Mouse (Mus musculus): ENCODE measurements around the gene Klhl23. TPM values are rescaled to one million over a fixed set of nuclear protein-coding genes. Genes with fewer than 3 reads are reported as not detected.

Gene Klhl23
- polyA plus RNA-seq, 1 experiment from 2014 or later = 11.0 TPM

Other genes starting within 250 kb of the Klhl23 start
- 0.05 and 0.08 TPM in 2 replicates for gene Lrp2, start 235.9 kb upstream of the Klhl23 start, polyA plus RNA-seq (2015; fragmentation: Nextera tagmentation; extraction: Ambion mirVana)
- 8.9 and 10.2 TPM in 2 replicates for gene Bbs5, start 174.8 kb upstream of the Klhl23 start, polyA plus RNA-seq (2015; fragmentation: Nextera tagmentation; extraction: Ambion mirVana)
- gene Klhl41, start 151.8 kb upstream of the Klhl23 start, polyA plus RNA-seq (2015; fragmentation: Nextera tagmentation; extraction: Ambion mirVana) = 0.51 and 0.82 TPM in 2 replicates
- 7.0 and 7.7 TPM in 2 replicates for gene Fastkd1, start 108.4 kb upstream of the Klhl23 start, polyA plus RNA-seq (2015; fragmentation: Nextera tagmentation; extraction: Ambion mirVana)
- gene Ppig, start 99.4 kb upstream of the Klhl23 start, polyA plus RNA-seq (2015; fragmentation: Nextera tagmentation; extraction: Ambion mirVana) = 127 and 139 TPM in 2 replicates
- gene Ccdc173, start 32.4 kb upstream of the Klhl23 start, polyA plus RNA-seq (2015; fragmentation: Nextera tagmentation; extraction: Ambion mirVana) = 2.0 TPM in 2 replicates
- gene Phospho2, start 32.3 kb upstream of the Klhl23 start, polyA plus RNA-seq (2015; fragmentation: Nextera tagmentation; extraction: Ambion mirVana) = 36.2 and 38.6 TPM in 2 replicates
- 317 and 344 TPM in 2 replicates for gene Ssb, start 39.6 kb downstream of the Klhl23 start, polyA plus RNA-seq (2015; fragmentation: Nextera tagmentation; extraction: Ambion mirVana)
- 45.1 and 46.9 TPM in 2 replicates for gene Mettl5, start 63.7 kb downstream of the Klhl23 start, polyA plus RNA-seq (2015; fragmentation: Nextera tagmentation; extraction: Ambion mirVana)
- gene Ubr3, start 75.3 kb downstream of the Klhl23 start, polyA plus RNA-seq (2015; fragmentation: Nextera tagmentation; extraction: Ambion mirVana) = 9.0 and 11.0 TPM in 2 replicates
- gene Myo3b, start 217.2 kb downstream of the Klhl23 start, polyA plus RNA-seq (2015; fragmentation: Nextera tagmentation; extraction: Ambion mirVana) = 0.59 and 0.62 TPM in 2 replicates